Mouse (Mus musculus): Measurements from ENCODE around the gene Il1rap.

The Il1rap gene

DNA sequence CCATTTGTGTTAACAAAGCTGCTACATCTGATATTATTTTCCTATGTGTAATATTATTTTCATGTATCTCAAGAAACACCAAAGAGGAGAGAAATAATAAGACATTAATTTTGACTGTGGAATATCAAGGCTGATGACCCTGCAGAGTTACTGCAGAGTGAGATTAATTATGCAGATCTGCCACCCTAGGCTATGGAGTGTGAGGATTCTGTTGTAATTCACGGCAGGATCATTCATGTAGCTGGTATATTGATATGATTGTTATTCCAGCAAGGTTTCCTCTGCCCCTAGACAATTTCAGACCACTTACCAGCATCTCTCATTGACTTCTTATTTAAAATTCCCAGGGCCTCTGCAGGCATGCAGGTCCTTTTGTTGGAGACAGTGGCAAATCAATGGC lies 29.0 kb downstream of the Il1rap start:
- DNase-seq (ENCODE audit: extremely low spot score, low read depth, low spot score) = no peak

DNA sequence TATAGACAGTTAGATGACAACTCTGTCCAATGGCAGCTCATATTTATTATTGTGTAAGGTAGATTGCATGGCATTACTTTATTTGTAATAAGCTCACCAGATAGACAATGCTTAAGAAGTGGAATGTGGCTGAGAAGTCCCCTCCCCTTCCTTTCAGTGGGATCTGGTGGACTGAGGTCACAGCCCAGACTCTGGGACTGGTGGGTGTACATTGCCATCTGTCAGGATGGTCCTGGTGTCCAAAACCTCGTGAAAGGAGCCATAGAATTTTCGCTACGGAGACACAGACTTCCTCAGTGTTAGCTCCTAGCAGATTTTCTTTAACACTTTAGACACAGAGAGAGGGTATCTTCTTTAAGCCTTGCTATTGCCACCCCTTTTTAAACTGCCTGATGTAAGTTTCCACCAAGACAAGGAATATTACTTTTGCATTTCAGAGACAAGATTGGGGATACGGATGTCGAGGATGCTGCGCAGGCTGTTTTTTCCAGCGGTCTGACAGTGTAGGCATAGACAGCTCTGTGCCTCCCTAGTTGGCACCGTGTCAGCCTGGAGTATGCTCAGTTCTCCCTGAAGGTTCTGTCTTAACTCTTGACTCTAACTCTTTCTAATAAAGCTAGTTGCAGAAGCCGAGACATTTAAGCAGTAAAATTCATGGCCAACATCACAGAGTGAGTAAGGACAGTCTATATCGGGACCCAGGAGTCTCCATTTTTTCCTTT lies 31.2 kb downstream of the Il1rap start:
- DNase-seq (ENCODE audit: extremely low spot score, low read depth, low spot score) = no peak

DNA sequence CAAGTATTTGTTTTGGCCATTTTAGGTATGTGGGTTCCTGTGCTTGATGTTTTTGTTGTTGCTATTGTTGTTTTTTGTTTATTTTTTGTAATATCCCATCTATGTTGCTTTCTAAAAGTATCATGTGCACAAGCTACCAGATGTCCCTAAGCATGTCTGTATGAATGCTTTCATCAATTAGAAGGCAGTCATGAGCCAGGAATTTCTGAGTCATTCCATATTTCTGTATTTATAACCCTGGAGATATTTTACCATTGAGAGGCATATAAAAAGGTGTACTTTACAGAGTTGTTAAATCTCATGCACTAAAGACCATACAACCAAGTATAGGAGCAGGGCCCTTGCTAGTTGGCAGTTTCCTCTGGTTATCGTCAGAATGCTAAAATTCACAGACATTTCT lies 41.6 kb downstream of the Il1rap start:
- DNase-seq (ENCODE audit: extremely low spot score, low read depth, low spot score) = no peak

DNA sequence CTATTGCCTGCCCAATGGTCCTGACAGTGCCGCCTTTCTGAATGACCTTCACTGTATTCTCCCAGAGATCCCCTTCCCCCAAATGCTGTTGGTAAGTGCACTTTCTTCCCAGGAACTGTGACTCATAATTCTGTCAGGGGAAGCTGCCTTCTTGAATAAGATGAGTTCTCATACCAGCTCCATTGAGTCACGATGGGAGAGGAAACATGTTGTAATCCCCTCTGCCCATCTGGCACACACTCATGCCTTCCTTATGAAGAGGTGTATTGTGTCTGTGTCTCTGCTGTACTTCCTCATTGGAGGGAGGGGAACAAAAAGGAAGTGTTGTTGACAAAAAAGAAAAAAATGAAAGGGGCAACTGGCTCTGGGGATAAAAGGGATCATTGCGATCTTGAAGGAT lies 44.6 kb downstream of the Il1rap start:
- DNase-seq (ENCODE audit: extremely low spot score, low read depth, low spot score) = no peak

DNA sequence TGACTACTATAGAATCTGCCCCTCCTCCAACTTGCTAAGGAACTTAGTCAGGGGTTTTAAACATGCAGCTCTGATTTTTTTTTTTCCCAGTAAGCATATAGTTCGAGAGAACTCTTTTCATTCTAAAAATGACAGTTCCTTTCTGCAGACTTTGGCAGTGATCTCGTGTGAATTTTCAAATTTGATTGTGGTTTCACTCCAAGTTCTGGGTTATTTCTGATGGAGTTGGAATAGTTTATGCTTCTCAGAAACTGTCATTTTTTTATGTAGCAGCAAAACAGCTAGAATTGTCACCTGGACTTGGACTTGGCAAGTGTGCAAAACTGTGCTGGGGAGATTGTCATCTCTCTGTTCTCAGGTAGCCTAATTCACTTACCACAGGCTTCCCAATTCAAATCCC lies 53.3 kb downstream of the Il1rap start:
- no peak for DNase-seq (ENCODE audit: extremely low spot score, low read depth, low spot score)

DNA sequence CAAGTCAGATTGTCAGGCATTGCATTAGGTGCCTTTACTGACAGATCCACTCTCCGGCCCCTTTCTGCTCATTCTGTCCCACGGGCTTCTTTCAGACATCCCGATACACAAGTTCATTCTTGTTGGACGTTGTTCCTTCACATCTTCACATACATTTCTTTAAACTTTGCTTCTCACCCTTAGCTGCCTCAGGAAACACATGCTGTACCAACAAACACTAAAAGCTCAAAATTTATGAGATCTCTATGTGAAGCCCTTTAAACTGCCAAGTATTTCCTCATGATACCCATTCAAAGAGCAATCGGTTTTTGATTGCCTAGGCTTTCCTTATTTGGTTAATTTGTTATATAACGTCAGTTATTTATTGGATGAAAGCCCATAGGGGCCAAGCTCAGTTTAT lies 61.6 kb downstream of the Il1rap start:
- DNase-seq (ENCODE audit: extremely low spot score, low read depth, low spot score) = no peak

DNA sequence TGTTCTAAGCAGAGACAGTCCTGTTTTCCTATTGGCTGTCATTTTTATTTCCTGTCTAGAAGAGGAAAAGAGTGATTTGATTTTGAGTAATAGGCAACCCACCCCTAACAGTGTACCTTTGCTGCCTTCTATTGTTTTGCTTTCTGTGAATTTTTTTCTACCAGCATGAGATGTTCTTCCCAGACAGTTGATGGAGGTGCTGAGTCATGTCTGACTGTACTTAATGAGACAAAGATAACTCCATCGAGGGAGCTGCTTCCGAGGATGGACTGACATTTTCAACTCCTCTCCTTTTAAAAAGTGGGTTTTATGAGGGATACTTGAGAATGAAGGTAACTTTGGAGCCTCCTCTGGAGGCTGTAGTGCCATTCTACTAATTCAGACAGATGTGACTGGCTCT lies 64.6 kb downstream of the Il1rap start:
- no peak for DNase-seq (ENCODE audit: extremely low spot score, low read depth, low spot score)

DNA sequence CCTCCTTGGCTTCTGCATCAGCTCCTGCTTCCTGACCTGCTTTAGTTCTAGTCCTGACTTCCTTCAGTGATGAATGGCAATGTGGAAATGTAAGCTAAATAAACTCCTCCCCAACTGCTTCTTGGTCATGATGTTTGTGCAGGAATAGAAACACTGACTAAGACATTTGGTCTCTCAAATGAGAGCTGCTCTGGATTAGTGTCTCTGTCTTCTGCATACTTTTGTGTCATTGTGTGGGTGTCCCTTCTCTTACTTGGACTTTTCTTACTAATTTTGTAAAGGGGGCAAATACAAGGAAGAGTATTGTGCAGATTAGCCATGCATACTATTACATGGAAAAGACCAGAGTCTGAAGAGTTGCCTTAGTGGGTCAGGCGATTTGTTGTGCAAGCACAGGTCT lies 65.5 kb downstream of the Il1rap start:
- DNase-seq (ENCODE audit: extremely low spot score, low read depth, low spot score) = no peak

DNA sequence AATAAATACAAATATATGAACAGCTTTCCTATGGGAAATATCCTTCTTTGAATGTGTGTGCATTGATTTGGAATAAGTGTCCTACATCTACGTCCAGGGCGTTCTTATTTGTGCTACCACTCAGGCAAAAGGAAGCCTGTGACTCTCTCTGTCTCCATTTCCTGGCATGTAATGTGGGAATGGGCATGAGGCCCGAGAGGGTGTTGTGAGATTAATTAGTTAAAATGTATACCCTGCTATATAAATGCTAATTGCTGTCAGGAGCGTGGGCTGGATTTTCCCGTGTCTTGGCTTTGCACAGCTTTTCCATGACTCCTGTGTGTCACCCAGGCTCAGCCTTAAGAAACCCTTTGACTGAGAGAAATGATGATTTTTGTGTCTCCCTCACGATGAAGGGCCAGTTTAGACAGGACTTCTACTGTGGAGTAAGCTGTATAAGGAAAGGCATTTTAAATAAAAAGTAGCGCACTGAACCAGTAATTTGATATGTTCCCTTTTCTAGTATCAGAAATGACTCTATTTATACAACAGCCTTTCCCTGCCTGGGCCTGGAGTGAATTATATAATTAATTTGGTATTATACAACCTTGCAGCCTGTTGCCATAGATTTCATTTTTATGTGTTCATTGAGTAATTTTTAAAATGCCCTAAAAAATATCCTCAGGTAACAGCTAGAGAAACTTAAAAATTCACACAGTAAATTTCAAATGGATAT lies 81.4 kb downstream of the Il1rap start:
- no peak for DNase-seq (ENCODE audit: extremely low spot score, low read depth, low spot score)

DNA sequence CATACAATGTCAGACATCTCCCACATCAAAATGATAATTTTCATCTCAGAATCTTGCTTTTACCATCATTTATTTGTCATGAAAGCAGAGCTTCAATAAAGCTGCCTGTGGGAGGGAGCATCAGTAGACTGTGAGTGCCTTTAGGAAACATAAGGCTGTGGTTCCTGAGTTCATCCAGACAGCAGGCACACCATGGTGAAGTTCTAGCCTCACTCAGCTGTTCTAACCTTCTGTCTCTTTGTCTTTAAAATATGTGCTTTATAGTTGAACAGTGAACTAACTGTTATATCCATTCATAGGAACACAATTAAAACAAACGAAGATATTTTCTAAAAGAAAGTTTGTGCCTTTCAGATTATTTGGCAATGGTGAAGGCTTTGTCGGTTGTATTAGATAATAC lies 84.9 kb downstream of the Il1rap start:
- DNase-seq (ENCODE audit: extremely low spot score, low read depth, low spot score) = no peak

DNA sequence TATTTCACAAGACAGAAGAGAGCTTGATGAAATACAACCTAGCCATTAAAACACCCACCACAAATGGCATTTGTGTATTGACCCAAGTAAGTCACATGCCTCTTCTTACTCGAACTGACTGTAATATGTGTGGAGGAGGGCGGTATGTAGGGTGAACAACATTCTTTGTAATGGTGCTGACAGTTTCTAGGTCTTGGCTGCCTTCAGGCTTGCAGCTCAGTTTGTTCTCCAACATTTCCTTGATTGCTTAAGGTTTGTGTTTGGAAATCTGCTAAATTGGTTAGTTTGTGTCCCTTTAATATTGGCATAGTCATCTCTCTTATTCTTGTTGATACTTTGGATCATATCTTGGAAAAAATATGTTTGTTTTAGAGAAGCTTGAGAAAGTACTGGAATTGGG lies 87.6 kb downstream of the Il1rap start:
- DNase-seq (ENCODE audit: extremely low spot score, low read depth, low spot score) = no peak

DNA sequence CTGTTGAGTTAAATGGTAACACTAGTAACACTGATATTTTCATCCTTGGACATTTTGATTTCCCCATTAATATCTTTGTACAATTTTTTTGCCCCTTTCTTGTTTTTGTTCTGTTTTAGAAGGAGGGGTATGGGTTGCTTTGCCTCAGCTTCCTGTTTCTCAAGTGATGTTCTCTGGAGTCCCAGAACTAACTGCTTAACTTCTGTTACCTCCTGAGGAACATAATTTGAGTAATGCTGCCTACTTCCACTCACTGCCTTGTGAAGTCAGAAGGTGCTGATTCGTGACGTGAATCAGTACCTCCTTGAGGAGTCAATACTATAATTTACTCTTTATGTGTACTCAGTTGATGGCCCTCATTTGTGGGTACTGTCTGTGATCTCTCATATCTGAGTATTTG lies 98.9 kb downstream of the Il1rap start:
- DNase-seq (ENCODE audit: extremely low spot score, low read depth, low spot score) = no peak

DNA sequence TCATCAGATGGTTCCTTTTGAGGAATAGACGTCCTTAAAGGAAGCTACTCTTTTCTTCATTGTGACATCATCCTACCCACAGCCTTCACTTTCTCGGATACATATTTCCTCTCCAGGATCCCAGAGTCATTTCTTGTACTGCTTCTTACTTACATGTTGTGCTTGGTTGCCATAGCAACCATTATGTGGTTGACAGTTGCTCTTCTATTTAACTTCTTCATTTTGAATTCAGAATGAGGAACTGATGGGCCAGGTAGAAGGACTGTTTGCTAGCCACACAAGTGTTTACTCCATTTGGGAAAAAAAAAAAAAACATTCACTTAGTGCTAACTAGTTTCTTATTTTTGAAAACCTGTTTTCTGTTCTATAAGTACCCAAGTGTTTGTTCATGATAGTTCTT lies 108.3 kb downstream of the Il1rap start:
- DNase-seq (ENCODE audit: extremely low spot score, low read depth, low spot score) = no peak

DNA sequence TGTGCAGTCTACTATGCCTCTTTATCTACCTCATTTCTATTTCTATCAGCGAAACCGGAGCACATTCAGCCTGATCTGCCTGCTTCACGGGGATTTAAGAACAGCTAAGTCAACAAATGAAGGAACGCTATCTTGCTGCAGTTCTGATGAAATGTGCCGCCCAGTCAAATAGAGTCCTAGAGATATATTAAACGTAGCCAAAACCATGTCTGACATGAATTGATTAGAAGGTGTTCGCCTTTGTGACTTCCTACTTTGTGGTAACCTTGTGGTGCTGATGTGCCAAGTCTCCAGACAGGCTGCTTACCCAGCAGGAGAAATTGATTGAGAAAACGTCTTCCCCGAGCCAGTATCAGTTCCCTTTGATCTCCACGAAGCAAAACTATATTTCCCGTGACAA lies 109.8 kb downstream of the Il1rap start:
- DNase-seq (ENCODE audit: extremely low spot score, low read depth, low spot score) = no peak

DNA sequence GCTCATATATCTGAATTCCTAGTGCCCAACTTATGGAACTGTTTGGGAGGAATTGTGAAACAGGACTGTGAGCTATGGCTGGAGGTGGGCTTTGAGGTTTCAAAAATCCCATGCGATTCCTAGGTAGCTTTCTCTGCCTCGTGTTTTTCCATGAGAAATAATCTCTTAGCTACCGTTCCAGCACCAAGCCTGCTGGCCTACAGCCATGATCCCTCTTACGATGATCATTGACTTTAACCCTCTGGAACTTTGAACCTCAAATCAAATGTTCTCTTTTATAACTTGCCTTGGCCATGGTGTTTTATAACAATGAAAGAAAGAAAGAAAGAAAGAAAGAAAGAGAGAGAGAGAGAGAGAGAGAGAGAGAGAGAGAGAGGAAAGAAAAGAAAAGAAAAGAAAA lies 116.6 kb downstream of the Il1rap start:
- no peak for DNase-seq (ENCODE audit: extremely low spot score, low read depth, low spot score)

DNA sequence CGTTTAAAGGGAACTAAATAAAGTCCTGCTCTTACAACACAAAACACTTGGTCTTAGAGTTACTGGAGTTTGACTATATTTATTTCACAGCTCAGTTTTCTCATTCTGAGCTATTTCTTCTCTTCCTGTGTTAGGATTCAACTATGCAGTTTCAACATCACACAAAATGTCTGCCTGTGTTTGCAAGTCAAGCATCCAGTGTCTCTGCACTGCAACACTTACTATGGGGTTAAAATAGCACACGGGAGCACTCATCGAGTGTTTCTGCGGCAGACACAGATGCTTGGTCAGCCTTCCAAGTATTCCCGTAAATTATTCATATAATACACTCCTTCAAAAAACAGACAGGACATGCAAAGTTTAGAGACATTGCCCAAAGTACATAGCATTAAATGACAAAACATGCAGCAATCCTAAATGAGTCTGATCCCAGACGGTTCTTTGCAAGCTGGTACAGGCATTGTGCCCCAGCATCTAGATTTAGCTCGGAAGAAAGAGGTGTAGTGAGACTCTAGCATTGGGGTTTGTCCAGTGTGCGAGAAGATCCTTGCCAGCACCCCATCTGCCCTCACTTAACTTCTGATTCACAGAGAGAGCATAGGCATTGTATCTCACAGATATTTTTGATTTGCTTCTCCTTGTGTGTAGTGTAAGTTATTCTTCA lies 119.1 kb downstream of the Il1rap start:
- DNase-seq (ENCODE audit: extremely low spot score, low read depth, low spot score) = no peak

DNA sequence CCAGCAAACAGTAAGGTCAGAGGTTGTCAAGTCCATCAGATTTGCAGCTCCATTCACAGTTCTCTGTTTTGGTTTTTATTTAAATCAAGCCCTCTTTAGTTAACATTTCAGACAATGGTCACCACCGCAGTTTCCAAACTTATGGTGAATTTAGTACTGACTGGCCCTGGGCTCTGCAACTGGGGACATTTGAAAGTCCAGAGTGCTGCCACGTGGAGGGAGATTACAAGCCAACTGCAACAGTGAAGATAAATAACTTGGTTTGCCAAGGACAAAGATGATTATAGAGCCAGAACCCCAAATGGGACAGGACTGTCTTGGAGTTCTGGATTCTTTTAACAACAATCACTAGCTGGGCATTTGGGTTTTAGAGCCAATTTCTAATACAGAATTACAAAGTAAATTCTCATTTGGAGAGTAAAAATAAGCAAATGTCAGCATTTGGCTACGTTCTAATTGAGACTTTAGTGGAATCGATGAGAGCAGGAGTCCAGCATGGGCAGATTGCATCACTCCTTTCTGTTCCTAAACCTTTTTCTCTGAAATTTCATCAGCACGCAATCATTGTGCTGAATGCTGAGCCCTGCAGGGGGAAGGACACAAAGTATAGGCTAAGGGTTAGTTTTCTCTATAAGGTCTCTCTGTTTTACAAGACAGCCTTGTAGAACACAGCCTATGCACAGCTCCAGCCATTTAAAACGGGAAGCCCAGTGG lies 124.3 kb downstream of the Il1rap start:
- no peak for DNase-seq (ENCODE audit: extremely low spot score, low read depth, low spot score)

DNA sequence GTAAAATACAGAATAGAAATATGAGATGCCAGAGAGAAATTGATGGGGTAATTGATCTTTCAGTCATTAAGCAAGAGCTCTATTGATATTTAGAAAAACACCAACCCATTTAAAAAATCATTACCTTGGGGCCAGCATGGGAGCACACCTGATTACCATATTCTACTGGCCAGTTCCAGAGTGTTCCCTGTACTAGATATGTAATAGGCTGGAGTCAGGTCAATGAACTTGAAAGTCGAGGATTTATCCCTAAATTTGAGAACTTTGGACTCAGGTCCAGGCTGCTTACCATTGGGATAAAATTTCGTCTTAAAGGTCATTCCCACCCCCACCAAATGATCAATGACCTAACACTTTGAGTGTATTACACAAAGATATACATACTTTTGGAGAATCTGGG lies 125.0 kb downstream of the Il1rap start:
- no peak for DNase-seq (ENCODE audit: extremely low spot score, low read depth, low spot score)

DNA sequence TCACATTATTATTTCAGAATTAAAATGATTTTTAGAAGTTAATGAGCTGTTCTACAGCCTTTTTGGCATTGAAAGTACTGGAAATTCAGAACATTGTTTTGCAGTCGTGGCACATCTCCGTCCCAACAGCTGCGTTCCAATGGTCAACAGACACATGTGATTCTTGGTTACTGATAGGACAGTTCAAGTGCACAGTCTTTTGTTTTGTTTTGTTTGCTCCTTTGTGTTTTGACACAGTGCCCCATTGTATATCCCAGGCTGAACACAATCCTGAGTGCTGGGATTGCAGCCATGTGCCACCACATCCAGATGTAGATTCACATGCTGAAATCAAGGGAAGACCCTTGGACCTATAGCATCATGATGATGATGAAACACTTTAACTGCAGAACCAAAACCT lies 129.4 kb downstream of the Il1rap start:
- no peak for DNase-seq (ENCODE audit: extremely low spot score, low read depth, low spot score)

DNA sequence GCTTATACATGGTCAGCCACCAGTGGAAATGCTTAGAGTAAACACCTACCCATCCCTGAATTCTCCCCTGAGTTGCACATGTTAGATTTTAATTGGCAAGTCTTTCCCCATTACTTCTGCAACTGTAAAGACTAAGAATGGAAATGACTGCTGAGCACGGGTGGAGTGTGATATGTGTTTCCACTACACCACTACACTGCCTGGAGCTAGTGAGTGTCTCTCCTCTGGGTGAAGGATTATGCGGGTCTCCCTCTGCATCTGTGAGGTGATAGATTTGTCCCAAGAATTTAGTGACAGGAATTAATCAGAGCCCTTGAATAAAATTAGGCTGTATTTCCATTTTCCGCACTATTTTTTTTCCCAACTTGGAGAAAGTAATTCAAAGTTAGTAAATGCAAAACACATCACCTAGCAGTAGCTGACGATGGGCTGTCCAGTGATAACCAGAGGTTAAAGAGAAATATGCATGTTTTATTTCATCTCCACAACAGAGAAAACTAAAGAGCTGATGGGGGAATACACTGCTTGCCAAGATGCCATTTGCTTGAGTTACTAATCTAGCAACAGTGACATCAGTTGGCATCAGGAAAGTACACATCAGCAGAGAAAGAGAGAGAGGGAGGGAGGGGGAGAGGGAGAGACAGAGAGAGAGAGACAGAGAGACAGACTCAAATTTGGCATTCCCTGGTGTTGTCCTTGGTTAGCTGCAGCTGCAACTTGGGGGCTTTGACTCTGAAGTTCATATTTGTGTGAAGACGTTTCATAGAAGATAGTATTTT lies 132.2 kb downstream of the Il1rap start:
- no peak for DNase-seq (ENCODE audit: extremely low spot score, low read depth, low spot score)

DNA sequence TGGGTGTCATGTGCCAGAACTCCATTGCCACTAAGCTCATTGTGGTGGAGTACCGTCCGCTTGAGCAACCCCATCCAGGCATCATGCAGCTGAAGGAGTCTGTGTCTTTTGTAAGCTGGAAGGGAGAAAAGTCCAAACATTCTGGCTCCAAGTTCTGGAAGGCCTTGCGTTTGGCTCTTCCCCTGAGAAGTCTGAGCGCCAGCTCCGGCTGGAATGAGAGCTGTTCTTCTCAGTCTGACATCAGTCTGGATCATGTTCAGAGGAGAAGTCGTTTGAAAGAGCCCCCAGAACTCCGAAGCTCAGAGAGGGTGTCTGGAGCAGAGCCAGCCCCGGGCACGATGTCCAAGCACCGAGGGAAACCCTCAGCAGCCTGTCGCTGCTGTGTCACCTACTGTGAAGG lies 141.0 kb downstream of the Il1rap start:
- no peak for DNase-seq (ENCODE audit: extremely low spot score, low read depth, low spot score)
